Mouse (Mus musculus) naive thymus-derived CD4-positive, alpha-beta T cell, adult 2 months (primary cell): ENCODE results near the gene Mdk.

ENCODE experiments used
- DNase-seq: peaks from one replicate; pipeline ENCODE4 v3.0.0-alpha.2; 2011; ENCODE audit warnings: low read depth

Gene Mdk

DNA sequence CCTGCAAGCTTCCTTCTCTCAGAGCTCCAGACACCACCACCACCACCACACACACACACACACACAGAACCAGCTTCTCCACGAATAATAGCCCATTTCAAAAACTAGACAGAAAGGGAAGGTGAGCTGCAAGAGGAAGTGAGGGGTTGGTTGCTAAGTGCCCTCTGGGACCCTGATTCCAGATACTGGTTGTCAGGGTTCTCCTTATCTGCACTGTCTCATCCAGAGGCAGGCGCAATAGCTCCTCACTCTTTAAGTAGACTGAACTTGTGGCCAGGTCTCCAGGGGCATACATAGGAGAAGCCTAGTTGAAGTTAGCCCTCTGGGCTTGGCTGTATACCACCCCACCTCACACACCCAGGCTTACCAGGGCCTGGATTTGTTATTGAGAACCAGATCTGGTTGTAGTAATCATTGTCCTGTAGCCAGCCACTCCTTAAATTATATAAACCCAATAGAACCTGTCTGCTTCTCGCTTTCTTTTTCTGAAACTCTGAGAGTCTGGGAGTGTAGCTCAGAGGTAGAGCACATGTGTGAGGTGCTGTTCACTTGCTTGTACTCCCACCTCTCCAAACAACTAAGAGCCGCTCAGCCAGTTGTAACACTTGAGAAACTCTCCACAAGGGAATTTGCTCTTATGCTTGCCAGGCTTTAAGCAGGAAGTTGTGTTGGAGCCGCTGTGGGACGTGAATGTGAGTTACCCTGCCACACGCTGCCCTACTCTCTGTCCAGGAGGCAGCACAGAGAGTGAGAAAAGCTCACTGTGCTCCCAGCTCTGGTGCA is 18.6 kb downstream of the Mdk start:
- no peak for DNase-seq

DNA sequence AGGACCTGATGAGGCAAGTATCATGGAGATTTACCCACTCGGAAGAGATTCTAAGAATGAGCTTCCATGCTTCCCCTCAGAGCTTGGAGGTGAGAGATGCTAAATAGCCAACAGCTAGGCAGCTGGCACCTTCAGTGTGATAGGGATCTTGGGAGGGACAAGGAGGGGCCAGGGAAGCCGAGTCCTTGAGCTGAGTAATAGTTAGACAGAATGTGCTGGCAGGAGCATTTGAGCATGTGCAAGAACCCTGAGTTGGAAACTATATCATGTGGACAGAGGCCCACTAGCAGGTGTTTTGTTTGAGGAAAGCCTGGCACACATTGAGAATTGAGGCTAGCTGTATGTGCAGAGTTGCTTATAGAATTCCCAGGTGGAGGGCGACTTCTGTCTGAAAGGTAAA is 19.5 kb downstream of the Mdk start:
- DNase-seq = no peak

DNA sequence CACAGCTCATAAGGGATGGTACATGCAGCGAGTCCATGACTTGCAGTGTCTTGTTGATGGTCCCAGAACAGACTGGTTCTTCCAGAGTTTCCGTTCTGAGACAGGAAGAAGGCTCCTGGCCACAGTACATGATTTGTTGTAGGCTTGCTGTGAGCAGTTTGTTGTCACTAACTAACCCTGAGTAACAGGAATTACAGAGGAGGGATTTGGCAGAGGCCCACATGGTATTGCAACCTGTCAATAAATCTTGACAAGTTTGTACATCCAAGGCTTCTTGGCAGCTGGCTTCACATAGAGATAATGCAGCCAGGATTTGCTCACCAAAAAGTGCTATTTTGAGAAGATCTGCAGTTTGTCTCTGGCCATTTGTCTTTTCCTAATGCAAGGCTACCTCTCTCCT is 26.0 kb downstream of the Mdk start:
- DNase-seq = no peak

DNA sequence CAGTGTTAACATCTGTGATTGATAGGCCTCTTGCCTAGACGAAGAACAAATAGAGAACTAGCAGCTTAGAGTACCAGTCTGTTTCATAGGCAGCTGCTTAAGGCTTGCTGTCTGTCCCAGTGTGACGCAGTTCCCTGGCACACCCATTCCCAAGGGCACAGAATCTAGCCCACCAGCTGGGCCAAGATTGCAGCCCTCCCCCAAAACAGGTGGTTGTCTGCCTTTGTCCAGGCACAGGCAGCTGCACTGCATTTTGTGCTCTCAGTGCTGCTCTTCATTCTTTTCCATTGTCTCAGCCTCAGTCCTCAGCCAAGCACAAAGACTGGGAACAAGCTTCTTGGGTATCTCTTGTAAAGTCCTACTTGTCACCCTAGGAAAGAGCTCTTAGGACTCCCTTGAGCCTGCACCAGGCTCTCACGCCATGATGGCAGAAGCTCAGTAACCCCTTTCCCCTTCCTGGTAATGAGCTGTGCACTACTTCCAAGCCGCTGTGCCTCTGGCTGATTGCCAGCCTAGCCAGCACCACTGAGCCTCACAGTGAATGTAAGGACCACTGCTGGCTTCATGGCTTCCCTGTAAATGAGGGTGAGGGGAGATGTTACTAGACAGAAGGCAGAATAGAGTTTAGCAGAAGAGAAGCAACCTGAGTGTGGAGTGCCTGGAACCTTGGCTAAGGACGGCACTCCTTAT is 27.3 kb downstream of the Mdk start:
- no peak for DNase-seq

DNA sequence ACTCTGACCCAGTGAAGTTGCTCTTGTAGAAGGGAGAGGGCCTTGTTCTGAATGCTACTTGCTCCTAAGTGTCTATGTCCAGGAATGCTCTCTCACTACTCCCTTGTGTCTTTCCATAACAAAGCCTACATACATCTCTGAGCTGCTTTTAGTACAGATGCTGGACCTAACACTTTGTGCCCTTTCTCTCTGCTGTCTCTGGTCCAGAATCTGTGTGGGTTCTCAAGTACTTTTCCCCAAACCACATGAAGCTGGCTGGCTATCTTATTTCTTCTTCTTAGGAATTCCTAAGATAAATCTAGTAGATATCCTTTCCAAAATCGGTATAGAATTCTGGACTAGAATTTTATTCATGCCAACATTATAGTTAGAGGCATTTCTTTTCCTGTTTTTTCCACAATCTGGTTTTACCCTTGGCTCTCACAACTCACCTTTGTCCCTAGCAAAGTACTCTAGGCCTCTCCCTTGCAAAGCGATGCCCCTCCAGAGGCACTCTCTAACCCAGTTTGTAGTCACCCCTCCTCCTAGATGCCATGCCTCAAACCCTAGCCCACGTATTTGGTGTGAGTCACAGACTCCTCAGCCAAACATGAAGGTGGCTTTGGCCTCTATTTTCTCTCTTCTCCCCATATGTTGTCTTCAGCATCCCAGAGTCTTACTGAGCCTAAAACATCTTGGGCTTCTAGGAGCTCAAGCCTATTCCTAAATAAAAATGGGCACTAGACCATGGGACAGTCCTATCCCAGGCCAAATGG is 28.7 kb downstream of the Mdk start:
- no peak for DNase-seq

DNA sequence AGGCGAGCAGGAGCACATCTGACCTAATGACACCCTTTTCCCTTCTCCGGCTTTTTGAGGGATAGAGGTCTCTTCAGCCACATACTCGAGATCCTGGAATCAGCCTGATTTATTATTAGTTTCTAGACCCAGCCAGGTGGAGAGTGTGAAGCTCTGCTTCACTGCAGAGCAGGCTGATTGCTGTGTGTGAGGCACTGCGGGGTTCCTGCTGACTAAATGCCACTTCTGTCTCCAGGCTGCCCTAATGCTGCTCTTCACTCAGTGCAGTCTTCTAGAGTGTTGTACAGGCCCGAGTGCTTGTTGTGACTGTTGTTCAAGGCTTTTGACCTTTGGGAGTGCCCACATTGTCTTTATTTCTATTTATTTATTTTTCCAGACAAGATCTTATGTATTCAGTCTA is 29.8 kb downstream of the Mdk start:
- no peak for DNase-seq

DNA sequence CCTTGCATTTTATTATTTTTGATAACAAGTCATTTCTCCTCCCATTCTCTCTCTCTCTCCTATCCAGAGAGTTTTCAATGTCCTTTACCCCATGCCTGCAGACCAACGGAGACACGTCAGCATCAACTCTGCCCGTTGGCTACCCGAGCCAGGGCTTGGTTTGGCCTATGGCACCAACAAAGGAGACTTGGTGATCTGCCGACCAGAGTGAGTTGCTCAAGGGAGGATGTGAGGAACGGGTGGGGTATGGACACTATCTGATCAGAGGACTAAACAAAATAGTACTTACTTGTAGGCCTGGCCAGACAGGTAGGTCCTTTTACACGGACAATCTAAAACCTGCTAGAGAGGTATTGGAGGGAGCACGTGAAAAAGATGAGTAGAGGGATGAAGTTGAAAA is 31.7 kb downstream of the Mdk start:
- no peak for DNase-seq

DNA sequence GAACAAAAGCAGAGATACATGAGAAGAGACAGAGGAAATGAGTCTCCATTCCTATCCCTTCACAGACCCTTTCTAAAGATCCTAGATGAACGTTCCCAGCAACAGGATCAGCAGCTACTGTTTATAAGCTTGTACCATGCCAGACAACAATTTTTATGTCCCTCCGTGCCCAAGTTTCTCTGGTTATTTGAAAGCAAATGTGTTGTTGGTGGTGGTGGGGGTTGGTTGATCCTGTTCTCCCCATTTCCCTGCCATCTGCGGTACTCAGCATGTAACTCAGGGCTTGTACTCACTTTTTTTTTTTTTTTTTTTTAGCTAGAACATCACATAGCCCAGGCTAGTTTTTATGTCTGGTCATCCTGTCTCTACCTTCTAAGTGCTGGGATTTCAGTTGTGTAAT is 33.0 kb downstream of the Mdk start:
- no peak for DNase-seq

DNA sequence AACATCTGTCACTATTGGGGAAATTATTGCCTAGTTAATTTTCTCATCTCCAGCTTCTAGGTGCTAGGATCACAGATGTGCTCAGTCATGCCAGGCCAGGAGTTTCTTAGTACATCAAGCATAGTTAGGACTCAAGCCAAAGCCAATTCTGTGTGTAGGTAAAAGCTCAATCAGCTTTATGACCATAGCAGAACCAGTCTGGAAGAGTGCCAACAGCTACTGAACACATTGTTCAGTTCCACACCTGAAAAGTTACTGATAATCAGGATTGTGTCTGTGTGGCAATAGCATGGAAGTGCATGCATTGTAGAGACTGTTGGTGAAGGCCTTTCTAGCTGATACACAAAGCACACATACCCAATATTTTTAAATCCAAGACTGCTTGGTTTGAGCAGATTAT is 34.1 kb downstream of the Mdk start:
- DNase-seq = no peak

DNA sequence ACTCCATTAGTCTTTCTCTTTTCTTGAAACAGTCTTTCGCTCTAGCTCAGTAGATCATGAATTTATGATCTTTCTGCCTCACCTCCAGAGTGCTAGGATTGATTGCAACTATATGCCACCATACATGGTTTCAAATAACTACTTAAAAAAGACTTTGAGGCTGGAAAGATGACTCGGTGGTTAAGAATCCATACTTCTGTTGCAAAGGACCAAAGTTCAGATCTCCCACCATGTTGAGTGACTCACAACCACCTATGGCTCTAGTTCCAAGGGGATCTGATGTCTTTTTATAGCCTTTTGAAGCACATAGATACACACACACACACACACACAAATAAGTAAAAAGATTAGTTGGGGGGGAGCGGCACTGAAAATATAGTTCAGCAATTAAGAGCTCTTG is 36.7 kb downstream of the Mdk start:
- no peak for DNase-seq

DNA sequence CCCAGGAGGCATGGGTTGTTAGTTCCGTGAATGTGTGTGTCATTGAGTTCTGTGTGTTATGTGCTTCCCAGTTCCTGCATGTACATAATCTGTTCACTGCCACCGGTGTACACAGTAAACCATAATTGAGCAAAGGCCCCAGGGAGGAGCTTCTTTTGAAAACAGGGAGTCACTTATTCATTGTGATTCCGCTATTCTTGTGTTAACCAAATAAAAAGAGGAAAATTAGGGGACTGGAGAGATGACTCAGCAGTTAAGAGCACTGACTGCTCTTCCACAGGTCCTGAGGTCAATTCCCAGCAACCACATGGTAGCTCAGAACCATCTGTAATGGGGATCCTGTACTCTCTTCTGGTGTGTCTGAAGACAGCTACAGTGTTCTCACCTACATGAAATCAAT is 37.4 kb downstream of the Mdk start:
- DNase-seq = no peak

DNA sequence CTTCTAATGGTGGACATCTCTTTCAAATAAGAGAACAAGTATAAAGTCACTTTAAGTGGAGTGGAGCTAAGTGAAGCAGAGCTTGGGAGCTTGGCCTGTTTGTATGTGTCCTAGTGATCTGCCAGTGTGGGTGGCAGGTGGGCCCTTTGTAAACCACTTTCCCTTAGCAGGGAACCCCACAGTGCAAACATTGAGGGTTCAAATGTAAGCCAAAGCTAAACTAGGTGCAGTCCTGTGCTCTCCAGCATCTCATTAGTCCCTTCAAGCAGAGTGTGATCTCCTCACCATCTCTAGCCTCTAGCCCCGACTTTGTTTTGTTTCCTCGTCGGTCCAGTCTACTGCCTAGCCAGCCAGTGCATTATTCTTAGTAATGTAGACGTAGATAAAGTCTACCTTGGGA is 47.5 kb downstream of the Mdk start:
- no peak for DNase-seq

DNA sequence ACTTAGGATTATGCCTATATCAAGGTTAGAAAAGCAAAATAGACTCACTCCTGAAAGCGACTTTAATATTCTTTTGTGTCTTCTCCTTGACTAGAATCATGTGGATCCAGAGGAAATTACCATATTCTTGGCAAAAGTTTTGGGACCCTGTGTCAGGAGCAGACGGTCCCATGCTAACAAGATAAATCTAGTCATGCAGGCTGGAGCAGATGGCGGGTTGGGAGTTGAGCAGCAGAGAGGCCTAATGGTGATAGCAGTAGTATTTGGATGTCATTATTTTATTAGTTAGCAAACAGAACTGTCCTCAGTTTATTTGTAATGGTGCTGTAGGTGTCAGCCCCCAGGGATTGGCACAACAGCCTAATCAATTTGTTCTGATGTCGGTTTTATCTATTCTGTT is 48.1 kb downstream of the Mdk start:
- no peak for DNase-seq
